Mouse (Mus musculus) spleen, postnatal 10 days (tissue): ENCODE measurements around the gene Elf5.

ENCODE experiments used
- DNase-seq, 2 experiments: peaks; one replicate each; pipeline ENCODE4 v3.0.0; 2021 to 2022; ENCODE audit warnings: low spot score in 2 of 2

Gene Elf5

DNA sequence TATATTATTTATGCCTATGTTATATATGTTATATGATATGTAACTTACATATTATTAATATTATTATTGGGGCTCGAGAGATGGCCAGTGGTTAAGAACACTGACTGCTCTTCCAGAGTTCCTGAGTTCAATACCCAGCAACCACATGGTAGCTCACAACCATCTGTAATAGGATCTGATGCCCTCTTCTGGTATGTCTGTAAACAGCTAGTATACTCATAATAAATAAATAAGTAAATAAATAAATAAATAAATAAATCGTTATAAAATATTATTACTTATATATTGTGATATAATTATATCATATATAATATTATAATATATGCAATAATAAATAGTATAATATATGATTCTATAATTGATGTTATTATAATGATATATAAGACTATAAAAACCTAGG lies 64.7 kb downstream of the Elf5 start:
- no peak for DNase-seq

DNA sequence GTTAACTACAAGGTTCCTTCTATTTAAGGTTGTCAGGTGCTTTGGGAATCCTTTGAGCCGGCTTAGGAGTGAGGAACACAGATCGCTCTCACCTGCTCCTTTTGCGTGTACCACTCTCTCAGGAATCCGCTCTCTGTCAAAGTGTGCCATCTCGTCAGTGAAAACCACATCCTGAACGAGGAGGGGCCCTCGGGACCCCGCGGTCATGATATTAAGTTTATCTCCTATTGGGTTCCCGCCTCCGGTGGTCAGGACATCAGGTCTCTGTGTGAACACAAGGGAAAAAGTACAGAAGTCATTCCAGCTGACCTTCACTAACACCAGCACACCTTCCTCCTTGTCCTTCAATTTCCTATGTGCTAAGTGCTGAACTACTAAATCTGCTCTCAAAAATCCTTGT lies 65.2 kb downstream of the Elf5 start:
- no peak for DNase-seq

DNA sequence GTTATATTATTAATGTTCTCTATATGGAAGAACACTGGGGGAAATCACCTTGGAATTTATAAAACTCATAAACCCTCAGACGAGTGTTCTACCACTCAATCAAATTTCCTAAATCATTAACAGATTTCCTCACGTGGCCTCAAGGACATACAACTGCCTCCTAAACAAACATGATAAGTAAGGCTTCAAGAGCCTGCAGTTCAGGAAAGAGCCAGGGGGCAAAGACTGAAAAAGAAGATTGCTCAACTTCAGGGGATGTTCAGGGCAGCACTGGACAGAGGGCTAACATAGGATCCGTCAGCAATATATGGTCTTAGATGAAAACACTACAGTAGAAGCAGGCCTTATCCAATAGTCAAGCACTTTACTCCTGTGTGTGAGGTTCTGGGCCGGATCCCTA lies 66.0 kb downstream of the Elf5 start:
- no peak for DNase-seq

DNA sequence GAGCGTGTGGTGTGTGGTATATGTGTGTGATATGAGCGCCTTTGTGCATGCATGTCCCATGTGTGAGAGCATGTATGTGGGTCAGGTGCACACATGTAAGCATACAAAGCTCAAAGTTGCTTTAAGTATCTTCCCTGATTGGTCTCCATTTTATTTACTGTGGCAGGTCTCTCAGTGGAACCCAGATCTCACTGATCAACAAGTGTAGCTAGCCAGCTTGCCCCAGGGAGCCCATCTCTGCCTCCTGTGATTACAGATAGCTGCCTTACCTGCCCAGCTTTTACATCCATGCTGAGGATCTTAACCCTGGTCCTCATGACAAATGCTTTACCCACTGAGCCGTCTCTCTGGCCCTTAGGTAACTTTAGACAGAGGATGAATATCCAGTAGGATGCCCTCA lies 66.8 kb downstream of the Elf5 start:
- no peak for DNase-seq

DNA sequence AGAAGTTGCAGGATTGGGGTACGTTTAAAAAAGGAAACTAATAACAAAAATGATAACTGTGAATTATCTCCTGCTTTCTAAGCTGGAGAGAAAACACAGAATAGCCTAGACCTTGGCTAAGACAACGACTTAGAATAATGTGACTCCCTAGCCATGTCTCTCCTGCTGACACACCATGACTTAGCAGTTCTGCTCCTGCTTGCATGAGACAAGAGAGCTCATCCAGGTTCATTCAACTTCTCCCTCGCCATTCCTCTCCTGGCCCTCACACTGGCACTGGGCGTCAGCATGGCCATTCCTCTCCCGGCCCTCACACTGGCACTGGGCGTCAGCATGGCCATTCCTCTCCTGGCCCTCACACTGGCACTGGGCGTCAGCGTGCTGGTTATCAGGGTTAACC lies 68.8 kb downstream of the Elf5 start:
- peak; percentile 51 to 59 for DNase-seq

DNA sequence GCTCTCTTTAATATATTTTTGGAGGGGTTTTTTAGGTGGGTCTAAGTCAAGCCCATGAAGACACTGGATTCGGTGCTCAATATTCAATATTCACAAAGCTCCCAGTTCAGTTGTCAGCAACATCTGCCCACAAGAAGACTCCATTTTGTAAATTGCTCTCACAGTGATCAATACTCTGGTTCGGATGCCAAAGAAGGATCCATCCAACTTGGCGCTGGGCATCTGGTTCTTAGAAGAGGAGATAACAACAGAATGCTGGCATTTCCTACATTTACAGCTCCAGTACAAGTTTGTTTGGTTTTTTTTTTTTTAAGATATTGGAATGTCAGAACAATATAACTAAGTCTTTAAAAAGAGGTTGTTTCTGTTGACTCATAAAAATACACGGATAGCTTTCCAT lies 69.4 kb downstream of the Elf5 start:
- DNase-seq, result no peak

DNA sequence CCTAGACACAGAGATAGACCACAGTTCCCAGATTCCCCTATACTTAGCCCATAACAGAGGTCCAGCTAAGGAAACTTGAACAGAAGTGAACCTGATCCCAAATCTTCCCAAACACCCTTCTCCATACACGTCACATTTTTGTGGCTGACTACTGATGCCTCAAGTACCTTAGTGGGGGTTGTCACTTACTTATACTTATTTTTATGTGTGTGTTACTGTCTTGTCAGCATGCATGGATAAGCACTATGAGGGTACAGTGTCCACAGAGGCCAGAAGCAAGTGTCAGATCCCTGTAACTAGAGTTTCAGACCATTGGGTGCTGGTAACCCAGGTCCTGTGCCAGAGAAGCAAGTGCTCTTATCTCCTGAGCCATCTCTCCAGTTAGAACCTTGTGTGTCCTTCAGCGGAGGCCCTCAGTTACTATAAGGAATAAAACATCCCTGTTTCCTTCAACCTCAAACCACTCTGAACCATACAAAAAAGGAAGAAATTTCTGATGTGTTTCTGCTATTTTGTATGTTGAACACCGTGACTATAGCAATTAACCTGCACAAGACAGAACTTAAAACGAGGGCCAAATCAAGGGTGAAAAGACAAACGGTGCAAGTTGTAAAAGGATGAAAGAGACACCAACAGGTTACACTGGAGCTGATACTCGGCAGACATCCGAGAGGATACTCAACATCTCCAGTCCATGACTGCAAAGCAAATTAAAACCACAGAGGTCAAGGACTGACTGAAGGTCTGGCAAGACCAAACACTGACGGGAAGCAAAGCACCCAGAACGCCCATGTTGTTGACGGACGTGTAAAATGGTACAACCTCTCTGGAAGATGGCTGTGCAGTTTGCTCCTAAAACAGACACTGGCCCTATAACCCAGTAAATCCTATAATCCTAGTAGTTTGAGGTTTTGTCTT lies 70.1 kb downstream of the Elf5 start:
- no peak for DNase-seq

DNA sequence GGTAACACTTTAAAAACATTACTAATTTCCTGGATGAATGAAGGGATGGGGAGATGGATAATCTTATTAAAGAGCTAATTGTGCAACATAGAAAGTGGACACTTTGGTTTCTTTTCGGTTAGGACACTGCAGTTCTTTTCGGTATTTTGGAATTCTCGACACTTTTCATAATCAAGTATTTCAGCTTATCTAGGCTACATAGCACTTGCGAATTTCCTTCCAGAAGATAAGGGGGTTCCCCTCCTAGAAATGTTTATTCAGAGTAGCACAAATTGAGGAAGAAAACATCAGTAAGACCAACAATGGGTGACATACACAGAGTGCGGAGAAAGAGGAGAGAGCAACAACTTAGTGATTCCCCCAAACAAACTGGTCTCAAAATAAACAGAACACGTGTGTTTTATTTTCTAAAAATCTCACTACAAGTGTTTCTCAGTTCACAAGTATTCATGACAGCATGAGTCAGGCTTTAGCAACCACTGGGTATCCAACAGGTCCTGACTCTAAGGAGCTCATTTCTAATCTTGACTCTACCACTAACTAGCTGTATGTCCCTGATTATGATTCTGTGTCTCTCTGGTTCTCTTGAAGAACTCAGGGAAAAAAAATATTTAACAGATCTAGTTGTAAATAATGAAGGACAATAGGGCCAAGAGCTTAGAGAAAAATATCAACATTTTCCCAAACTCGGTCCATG lies 71.9 kb downstream of the Elf5 start:
- no peak for DNase-seq

DNA sequence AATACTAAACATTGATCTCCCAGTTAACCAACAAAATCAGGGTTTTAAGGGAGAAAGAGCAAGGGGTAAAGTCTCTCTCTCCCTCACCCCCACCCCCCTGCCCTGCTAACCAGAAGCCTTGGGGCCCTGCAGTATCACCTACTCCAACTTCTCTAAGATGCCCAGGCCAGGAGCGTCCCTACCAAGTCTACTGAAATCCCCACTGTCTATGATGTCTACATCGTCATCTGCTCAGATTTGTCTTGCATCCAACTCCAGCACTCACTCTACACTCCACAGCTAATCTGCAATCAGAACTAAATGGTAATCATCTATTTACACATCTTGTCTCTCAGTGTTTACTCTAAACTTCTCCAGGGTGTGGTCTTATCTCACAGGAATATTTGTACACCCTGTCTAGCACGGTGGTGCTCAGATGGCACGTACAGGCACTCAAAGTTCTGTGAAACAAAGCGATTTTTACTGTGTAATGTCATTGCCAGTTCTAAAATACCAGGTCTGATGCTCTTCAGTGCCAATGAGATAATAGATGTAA lies 72.6 kb downstream of the Elf5 start:
- DNase-seq, result peak in 1 of 2 experiments; percentile 25

DNA sequence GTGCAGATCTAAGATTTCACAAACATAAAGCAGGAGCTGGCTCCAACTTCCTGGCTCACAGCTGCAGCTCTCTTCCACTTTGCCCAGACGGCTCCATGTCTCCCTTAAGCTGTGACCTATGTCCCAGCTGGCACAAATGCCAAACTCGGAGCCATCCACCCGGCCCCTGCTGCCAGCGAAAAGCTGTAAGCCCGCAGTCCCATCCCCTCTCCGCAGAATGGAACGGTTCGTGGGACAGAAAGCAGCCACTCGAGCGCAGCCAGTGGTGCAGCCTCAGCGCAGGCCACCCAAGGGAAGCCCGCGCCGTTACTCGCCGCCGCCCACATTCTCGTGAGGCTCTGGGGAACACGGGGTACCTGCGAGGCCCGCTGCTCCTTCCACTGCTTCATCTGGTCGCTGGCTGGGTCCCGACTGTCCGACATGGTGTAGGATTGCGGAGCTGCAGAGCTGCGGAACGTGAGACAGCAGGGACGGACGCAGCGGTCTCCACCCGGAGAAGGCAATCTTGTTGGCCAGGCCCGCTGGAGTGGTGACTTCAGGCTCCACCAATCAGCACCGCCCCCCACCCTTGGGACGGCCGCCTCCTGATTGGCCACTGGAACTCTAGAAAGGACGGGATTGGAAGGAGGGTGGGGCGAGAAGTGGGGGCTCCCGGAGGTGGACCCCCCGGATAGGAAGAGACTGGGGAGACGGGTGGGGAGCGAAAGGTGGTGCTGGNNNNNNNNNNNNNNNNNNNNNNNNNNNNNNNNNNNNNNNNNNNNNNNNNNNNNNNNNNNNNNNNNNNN lies 73.3 kb downstream of the Elf5 start, which contains the start of gene Cat:
TSS of gene Cat (minus strand) at position 544 of the 785 bp plus-strand sequence.
- DNase-seq, result peak; percentile 94 to 96

DNA sequence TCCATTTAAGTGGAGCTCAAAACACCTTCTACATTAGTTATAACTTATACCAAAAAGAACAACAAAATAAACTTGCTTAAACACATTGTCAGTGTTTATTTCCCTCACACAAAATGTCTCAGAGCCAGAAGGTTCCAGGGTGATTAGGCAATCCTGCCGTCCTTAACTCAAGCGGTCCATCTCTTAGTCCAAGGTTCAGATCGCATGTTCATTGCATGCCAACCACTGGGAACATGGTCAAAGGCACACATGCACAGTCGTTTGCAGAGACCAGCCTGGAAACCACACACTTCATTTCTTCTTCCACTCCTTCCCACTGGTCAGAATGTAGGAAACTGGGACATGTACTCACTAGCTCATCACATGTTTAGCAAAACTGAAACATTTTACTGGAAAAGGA lies 81.0 kb downstream of the Elf5 start:
- DNase-seq, result no peak

DNA sequence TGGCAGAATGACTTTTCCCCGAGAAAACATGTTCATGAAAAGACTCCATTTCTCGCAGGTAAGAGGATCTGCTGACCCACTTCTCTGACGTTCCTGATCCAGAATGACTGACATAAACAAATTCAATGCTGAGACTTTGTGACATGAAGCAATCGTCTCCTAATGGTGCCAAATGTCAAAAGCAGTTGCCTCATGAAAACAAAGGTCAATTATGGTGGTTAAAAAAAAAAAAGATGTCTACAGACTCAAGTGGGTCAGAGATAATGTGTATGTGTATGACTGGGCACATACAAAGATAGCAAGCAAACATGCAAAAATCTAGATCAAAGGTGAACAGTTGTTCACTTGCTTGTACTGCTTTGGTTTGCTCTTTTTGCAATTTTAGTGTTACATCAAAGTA lies 82.3 kb downstream of the Elf5 start:
- DNase-seq, result no peak

DNA sequence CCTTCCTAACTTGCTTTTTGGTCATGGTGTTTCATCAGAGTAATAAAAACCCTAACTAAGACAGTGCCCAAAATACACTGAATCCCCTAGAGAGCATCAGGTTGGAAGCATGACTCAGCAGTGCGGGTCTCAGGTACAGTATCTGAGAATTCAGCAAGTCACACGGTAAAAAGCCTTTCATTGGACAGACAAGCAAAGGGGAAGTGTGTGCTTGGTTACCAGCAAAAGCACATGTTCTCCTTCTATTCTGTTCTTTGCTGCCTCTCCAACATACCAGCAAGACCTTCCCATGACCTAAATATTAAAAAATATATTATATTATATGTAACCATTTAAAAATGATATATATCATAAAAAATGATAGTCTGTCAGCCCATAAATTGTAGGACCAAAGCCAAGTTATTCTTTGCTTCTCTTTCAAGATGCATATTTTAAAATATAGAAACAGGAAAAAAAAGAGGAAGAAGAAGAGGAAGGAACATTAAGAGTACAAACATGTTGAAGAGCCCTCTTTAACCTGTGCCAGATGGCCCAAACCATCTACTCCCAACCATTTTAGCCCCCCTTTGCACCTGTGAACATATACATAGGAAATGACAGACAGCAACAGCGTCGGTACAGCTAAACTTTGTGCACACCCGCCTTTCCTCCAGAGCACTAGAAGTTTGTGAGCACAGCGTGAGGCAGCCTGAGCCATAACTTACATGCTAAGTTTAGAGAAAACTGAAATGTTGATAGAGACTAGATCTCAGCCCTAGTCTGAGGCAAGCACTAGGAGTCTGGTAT lies 84.3 kb downstream of the Elf5 start:
- no peak for DNase-seq
